Mouse (Mus musculus): Measurements from ENCODE around the gene Gemin4. TPM values are rescaled to one million over a fixed set of nuclear protein-coding genes. Genes with fewer than 3 reads are reported as not detected.

The Gemin4 gene
- total and polyA plus RNA-seq, 3 experiments: 41.3 to 51.6 (median 46.5) TPM

DNA sequence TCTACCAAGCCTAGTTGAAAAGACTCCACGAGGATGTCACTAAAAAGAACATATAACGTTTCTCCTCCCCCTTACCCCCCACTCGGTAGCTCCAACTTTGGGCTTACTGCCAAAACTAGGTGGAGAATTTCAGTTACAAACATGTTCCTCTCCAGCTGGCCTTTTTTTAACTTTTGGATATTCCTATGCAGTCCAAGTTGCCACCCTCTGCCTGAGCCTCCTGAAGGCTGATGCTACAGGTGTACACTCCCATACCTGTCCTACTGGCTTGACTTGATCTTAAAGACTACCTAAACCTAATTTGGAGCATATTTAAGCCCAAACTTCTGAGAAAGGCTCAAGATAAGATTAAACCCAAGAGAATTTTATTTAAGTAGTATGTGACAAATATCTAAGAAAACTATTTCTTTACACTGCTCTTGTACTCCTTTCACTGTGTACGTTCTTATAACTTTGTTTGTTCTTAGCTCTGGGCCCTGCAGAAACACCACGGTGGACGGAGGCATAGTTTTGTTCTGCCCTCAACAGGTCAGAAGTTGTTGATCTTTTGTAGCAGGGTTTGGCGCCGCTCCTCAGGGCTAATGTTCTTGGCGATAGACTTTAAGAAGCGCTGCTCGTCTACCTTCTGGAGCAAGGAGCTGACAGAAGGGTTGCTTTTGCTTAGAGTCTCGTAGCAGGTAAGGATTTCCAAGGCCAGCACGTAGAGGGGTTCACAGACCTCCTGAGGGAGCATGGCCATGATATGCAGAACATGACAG is 7.1 kb downstream of the Gemin4 start:
- Histone ChIP-seq H3K9me3 (replicated peaks; ENCODE audit: low read length) (no peaks in the 10 kb centered on the region), H3K36me3 (replicated peaks in 1 of 2; ENCODE audit: control insufficient read depth in 1 of 2, insufficient read depth in 1 of 2, low read length in 1 of 2) (peaks cover 61 to 85% of the 10 kb centered on the region in 2 experiments), H3K4me1 (ENCODE audit: control insufficient read depth in 1 of 2, insufficient read depth in 2 of 2) (peaks cover 0 to 14% of the 10 kb centered on the region in 2 experiments; a peak in 2 of 4 replicates), H3K79me2 (replicated peaks; ENCODE audit: control insufficient read depth, extremely low read depth, insufficient read depth, poor library complexity, severe bottlenecking) (0 out of 2 replicates have a peak, but pooled peaks cover 4% of the 10 kb centered on the region), H3K27me3 (replicated peaks) (no peaks in the 10 kb centered on the region), H3K4me3 (replicated peaks in 1 of 3; ENCODE audit: low read depth in 2 of 3, low read length in 2 of 3, poor library complexity in 1 of 3) (no peak overlapping the region), H3K4me2 (ENCODE audit: insufficient read depth, low read depth, poor library complexity, severe bottlenecking) (no peak overlapping the region), H3K27ac (ENCODE audit: insufficient read depth, low read depth) (no peak overlapping the region), H3K9ac (ENCODE audit: insufficient read depth, low read depth) (no peak overlapping the region)
- TF ChIP-seq NRF1 (IDR thresholded peaks at IDR 0.05; ENCODE audit: low read depth, low read length): no peak
- TF ChIP-seq UBTF (IDR thresholded peaks at IDR 0.05; ENCODE audit: low read depth, low read length): no peak
- dilution Hi-C loops (cut with MboI; ENCODE audit: extremely low pct_ligation_motif_present, extremely low pct_unique_long_range_greater_than_20kb, low sequenced_read_pairs): no loop called here
- DNase-seq (ENCODE audit: extremely low read depth): no peak
- in situ Hi-C loops (cut with MboI; ENCODE audit: low pct_ligation_motif_present, low pct_unique_long_range_greater_than_20kb, low sequenced_read_pairs): no loop called here

DNA sequence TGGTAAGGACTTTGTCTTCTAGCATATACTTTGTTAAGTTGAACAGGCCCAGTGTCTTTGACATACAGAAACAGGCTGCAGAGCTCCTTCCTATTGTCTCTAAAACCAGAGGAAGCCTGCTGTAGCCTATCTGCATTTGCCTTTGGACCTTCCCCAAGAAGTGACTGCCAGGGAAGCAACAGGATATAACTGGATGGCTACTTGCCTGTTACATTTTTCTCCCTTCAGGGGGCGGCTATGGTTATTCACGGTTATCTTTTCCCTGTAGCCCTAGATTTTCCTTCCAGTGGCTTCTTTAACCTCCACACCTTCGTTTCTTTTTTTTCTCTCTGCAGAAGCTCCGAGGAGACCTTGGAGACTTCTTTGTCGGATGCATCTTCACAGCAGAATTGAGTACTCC is 10.7 kb downstream of the Gemin4 start:
- H3K9me3 ChIP-seq (replicated peaks; ENCODE audit: low read length): no peaks in the 10 kb centered on the region
- H3K36me3 ChIP-seq (replicated peaks in 1 of 2; ENCODE audit: control insufficient read depth in 1 of 2, insufficient read depth in 1 of 2, low read length in 1 of 2): peaks cover 39 to 54% of the 10 kb centered on the region in 2 experiments
- peaks cover 15% of the 10 kb centered on the region for H3K27me3 ChIP-seq (replicated peaks)
- TF ChIP-seq E2F4 (IDR thresholded peaks at IDR 0.05; ENCODE audit: insufficient replicate concordance, low read depth, low read length): no peak
- TF ChIP-seq HCFC1 (IDR thresholded peaks at IDR 0.05; ENCODE audit: low read depth, low read length): no peak
- TF ChIP-seq ZKSCAN1 (IDR thresholded peaks at IDR 0.05; ENCODE audit: borderline replicate concordance, low read depth, low read length): no peak
- no peaks in the 10 kb centered on the region for H3K79me2 ChIP-seq (replicated peaks; ENCODE audit: control insufficient read depth, extremely low read depth, insufficient read depth, poor library complexity, severe bottlenecking)
- H3K4me2 ChIP-seq (ENCODE audit: insufficient read depth, low read depth, poor library complexity, severe bottlenecking): no peak overlapping the region
- DNase-seq (ENCODE audit: extremely low read depth): no peak
- H3K4me3 ChIP-seq (replicated peaks in 1 of 3; ENCODE audit: low read depth in 2 of 3, low read length in 2 of 3, poor library complexity in 1 of 3): no peak overlapping the region
- in situ Hi-C loops (cut with MboI; ENCODE audit: low pct_ligation_motif_present, low pct_unique_long_range_greater_than_20kb, low sequenced_read_pairs): no loop called here
- peaks cover 0 to 9% of the 10 kb centered on the region in 2 experiments; a peak in 2 of 4 replicates for H3K4me1 ChIP-seq (ENCODE audit: control insufficient read depth in 1 of 2, insufficient read depth in 2 of 2)
- no peak overlapping the region for H3K9ac ChIP-seq (ENCODE audit: insufficient read depth, low read depth)
- dilution Hi-C loops (cut with MboI; ENCODE audit: extremely low pct_ligation_motif_present, extremely low pct_unique_long_range_greater_than_20kb, low sequenced_read_pairs): no loop called here
- H3K27ac ChIP-seq (ENCODE audit: insufficient read depth, low read depth): no peak overlapping the region

DNA sequence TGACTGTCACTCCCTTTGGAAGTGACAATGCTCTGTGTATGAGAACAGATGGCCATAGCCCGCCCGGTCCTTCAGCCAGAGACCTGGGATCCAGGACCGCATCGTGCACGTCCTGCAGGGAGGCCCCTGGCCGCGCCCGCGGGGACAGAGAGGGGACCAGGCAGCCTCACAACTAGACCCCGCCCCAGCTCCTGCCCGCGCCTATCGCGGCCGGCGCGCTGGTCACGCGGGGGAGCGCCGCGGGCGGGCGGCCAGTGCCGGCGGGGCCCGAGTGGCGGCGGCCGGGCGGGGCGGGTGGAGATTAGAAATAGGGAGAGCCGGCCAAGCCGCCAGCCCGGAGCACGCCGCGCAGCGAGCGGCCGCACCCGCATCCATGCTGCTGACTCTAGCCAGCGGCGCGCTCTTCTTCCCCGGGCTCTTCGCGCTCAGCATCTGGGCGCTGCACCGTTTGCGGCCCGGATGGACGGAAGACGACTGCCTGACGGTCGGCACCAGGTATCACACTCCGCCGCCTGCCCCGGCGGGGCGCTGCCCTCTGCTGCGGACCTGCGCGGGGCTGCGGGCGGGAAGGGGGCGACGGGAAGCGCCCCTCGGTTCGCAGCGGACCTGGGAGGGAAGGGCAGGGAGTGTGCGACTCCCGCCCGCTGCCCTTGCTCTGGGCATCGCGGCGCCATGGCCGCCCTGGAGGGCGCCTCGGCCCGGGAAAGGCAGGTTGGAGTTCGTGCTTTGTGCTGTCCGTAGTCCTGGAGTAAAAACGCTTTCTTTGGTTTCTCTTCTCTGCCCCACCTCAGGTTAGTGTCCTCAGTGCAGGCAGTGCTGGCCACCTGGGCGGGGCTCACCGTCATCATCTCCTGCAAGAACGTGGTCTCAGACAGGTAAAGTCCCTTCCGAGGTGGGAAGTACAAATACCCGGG is 15.4 kb downstream of the Gemin4 start:
- in situ Hi-C loops (cut with MboI; ENCODE audit: low pct_ligation_motif_present, low pct_unique_long_range_greater_than_20kb, low sequenced_read_pairs) (no loop called here), dilution Hi-C loops (cut with MboI; ENCODE audit: extremely low pct_ligation_motif_present, extremely low pct_unique_long_range_greater_than_20kb, low sequenced_read_pairs) (no loop called here)
- Histone ChIP-seq H3K4me1 (ENCODE audit: control insufficient read depth in 1 of 2, insufficient read depth in 2 of 2) (peaks cover 0 to 15% of the 10 kb centered on the region in 2 experiments; a peak in 2 of 4 replicates), H3K4me2 (ENCODE audit: insufficient read depth, low read depth, poor library complexity, severe bottlenecking) (peak overlapping the region; percentile 55), H3K36me3 (replicated peaks in 1 of 2; ENCODE audit: control insufficient read depth in 1 of 2, insufficient read depth in 1 of 2, low read length in 1 of 2) (peaks cover 0 to 16% of the 10 kb centered on the region in 2 experiments), H3K9me3 (replicated peaks; ENCODE audit: low read length) (no peaks in the 10 kb centered on the region), H3K9ac (ENCODE audit: insufficient read depth, low read depth) (peak overlapping the region; percentile 46), H3K4me3 (replicated peaks in 1 of 3; ENCODE audit: low read depth in 2 of 3, low read length in 2 of 3, poor library complexity in 1 of 3) (peak overlapping the region; percentile 59 to 76 (median 64)), H3K27me3 (replicated peaks) (peaks cover 30% of the 10 kb centered on the region), H3K79me2 (replicated peaks; ENCODE audit: control insufficient read depth, extremely low read depth, insufficient read depth, poor library complexity, severe bottlenecking) (no peaks in the 10 kb centered on the region), H3K27ac (ENCODE audit: insufficient read depth, low read depth) (no peak overlapping the region)
- DNase-seq (ENCODE audit: extremely low read depth): peak; percentile 28
- TF ChIP-seq SMC3 (IDR thresholded peaks at IDR 0.05; ENCODE audit: low read depth, low read length): no peak
- TF ChIP-seq MAZ (IDR thresholded peaks at IDR 0.05; ENCODE audit: low read depth, low read length): no peak
- TF ChIP-seq ZC3H11A (IDR thresholded peaks at IDR 0.05; ENCODE audit: low read depth, low read length): no peak
- TF ChIP-seq SIN3A (IDR thresholded peaks at IDR 0.05; ENCODE audit: low read length): peak; percentile 27; the same call in 1 of the 2 replicates
- peak; percentile 44; the same call in 1 of the 2 replicates for TF ChIP-seq NRF1 (IDR thresholded peaks at IDR 0.05; ENCODE audit: low read depth, low read length)
- TF ChIP-seq USF2 (conservative IDR thresholded peaks at IDR 0.05; ENCODE audit: low read depth, low read length): no peak
- peak; percentile 45; the same call in 1 of the 2 replicates for TF ChIP-seq TCF12 (IDR thresholded peaks at IDR 0.05; ENCODE audit: low read depth, low read length)
- peak; percentile 73 for TF ChIP-seq USF1 (IDR thresholded peaks at IDR 0.05; ENCODE audit: low read depth, low read length)
- peak; percentile 98 for TF ChIP-seq UBTF (IDR thresholded peaks at IDR 0.05; ENCODE audit: low read depth, low read length)
- TF ChIP-seq MXI1 (IDR thresholded peaks at IDR 0.05; ENCODE audit: low read depth, low read length): 0 out of 2 replicates have a peak, but pooled peaks have one; percentile 13
- no peak for TF ChIP-seq BHLHE40 (IDR thresholded peaks at IDR 0.05; ENCODE audit: low read depth, low read length)
- no peak for TF ChIP-seq ZNF384 (IDR thresholded peaks at IDR 0.05; ENCODE audit: low read depth, low read length)
- TF ChIP-seq NELFE (IDR thresholded peaks at IDR 0.05; ENCODE audit: low read depth, low read length): peak; percentile 58; the same call in 1 of the 2 replicates
- no peak for TF ChIP-seq ETS1 (conservative IDR thresholded peaks at IDR 0.05; ENCODE audit: low read depth, low read length)
- TF ChIP-seq IRF4 (IDR thresholded peaks at IDR 0.05; ENCODE audit: low read depth, low read length): no peak
- TF ChIP-seq CHD2 (IDR thresholded peaks at IDR 0.05; ENCODE audit: low read length): no peak
- no peak for TF ChIP-seq GABPA (IDR thresholded peaks at IDR 0.05; ENCODE audit: insufficient replicate concordance, low read depth, low read length)

Measured in CH12.LX (cell line).